Mouse (Mus musculus) kidney, postnatal 14 days (tissue): Measurements from ENCODE around the gene Gm20388.
A peak's percentile ranks its signal among the peaks of the same experiment; 100 is the strongest.

ENCODE experiments used
- DNase-seq: peaks from one replicate; pipeline ENCODE4 v3.0.0; 2022; ENCODE audit warnings: mixed read lengths

Gene Gm20388

GRCm38 (mm10) chr8:123348237-123348843 lies 3437.7 kb downstream of the Gm20388 start:
- DNase-seq, result peak; percentile 93

- no peak for DNase-seq
These were observed 3438.4 kb downstream of the Gm20388 start for GRCm38 (mm10) chr8:123349073-123349472.

- DNase-seq, result no peak
These were observed 3441.5 kb downstream of the Gm20388 start for GRCm38 (mm10) chr8:123352118-123352517.

DNA sequence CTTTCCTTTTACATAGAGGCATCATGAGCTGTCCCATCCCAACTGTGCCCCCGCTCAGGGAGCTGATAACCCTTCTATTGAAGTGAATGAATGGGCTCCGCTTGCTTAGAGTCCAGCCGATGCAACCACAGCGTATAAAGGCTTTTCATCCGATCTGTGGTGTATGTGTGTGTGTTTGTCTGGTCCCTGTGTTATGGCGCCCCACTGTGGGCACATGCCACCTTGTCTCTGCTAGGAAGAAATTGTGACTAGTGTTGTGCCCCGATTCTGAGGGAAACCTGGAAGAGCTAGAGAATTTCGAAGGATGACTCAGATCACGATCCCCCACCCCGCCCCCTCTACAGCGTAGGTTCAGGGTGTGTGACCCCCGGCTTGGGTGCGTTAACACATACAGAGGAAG lies 3442.1 kb downstream of the Gm20388 start:
- peak; percentile 78 for DNase-seq

- no peak for DNase-seq
These were observed 3442.6 kb downstream of the Gm20388 start for GRCm38 (mm10) chr8:123353216-123353615.

DNA sequence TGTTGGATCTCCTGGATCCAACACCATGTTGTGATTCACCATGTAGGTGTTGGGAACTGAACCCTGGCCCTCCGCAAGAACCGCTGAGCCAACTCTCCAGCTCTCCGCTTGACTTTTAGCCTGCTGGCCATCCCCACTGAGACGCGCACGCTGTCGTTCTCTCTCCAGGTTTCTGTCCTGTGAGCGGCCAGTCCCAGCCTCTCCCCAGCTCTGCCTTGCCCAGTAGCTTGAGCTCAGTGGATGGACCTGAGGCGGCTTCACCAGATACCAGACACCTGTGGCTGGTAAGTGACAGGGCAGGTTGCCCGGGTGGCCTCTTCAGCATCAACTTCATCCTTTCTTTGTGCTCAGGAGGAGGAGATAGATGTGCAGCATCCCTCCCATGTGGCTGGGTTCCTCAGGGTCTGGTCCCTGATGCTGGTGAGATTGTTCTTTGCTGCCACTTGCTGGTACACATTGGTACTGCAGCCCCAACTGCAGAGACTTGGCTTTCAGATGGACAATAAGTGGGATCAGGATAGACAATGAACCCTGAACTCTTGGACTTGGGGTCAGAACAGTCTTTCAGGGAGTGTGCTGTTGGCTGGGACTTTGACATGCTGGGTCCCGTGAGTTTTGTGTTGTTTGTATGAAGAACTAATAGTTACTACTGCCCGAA lies 3450.6 kb downstream of the Gm20388 start:
- DNase-seq, result peak; percentile 86

DNA sequence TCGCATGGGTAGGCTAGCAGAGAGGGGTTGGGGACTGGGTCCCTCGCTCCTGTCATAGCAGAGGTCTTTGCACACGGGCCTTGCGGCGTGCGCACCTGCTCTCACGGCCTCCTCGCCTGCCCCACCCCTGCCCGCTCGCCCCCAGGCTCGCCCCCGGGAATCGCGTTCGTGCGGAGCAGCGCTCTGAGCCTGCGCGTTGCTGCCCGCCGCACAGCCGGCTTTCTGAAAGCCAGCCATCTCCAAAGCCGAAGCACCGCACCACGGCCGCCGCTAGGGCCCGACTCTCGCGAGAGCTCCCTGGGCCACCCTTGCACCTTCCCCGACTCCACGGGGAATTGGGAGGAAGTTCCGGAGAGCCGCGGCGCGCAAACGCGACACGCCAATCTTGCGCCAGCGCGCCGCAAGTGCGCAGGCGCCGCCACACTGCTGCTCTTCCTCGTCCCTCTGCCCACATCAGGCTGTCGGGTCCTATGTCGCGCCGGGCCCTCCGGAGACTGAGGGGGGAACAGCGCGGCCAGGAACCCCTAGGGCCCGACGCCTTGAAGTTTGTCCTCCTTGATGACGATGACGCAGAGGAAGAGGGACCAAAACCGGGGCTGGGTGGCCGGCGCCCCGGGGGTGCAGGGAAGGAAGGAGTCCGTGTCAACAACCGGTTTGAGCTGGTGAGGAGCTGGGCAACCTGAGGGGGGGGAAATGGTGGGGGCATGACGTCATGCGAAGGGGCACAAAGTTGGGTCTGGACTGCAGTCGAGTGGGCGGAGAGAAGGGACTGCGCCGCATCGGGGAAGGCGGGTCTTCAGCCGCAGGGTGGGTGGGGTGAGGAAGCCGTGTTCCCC lies 3463.0 kb downstream of the Gm20388 start, which contains the start of gene Tcf25:
Gene Tcf25 (plus strand): TSS at position 351 of the 836 bp plus-strand sequence.
- peak; percentile 96 for DNase-seq

DNA sequence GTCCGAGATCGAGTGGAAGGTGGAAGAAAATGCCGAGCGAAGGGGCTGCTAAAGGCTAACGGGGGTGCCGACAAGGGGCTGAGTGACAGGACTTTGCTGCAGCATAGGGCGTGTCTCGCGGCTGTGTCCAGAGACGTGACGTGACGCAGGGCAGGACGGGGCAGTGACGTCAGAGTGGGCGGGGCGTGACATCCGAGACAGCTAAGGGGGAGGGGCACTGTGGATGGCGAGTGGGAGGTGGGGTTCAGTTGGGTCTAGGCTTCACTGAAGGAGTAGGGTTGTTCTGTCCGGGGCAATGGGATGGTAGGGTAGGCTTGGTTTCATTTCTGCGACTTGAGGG lies 3463.6 kb downstream of the Gm20388 start:
- peak; percentile 96 for DNase-seq

DNA sequence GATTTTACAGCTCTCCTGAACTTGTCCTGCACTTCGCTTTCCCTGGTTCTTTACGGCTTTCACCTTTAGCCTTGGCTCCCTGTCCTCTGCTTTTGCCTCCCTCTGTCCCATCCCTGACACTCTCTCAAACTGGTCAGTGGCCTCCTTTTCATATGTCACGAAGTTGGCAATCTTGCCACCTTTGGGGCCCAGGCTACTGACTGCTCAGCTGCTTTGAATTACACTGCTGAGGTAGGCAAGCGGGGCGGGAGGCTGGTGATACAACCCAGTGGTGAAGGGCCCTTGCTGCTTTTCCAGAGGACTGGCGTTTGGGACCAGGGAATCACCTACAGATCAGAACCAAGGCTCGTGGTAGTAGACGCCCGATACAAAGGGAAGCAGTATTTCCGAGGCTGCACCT lies 3465.1 kb downstream of the Gm20388 start:
- DNase-seq, result no peak

- DNase-seq, result no peak
These were observed 3465.5 kb downstream of the Gm20388 start for GRCm38 (mm10) chr8:123376106-123376505.

DNA sequence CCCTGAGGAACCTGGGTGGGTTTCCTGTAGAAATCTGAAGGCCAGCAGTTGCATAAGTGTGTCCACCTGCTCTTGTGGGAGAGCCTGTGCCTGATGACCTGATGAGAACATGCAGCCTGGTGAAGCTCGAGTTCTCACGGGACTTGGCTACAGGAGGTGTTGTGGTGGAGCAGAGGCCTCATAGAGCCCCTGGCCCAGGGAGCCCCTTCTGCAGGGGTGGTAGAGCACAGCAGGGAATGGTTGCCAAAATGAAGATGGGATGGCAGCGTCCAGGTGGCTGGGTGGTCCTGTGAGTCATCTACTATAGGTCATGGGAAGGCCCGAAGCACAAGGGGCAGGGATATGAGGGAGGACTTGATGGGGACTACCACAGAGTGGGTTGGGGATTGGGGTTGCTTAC lies 3471.1 kb downstream of the Gm20388 start:
- no peak for DNase-seq

- DNase-seq, result peak; percentile 28
These were observed 3471.9 kb downstream of the Gm20388 start for GRCm38 (mm10) chr8:123382516-123382915.

- peak; percentile 22 for DNase-seq
These were observed 3474.4 kb downstream of the Gm20388 start for GRCm38 (mm10) chr8:123384883-123385540.

- no peak for DNase-seq
These were observed 3476.4 kb downstream of the Gm20388 start for GRCm38 (mm10) chr8:123387041-123387440.

DNA sequence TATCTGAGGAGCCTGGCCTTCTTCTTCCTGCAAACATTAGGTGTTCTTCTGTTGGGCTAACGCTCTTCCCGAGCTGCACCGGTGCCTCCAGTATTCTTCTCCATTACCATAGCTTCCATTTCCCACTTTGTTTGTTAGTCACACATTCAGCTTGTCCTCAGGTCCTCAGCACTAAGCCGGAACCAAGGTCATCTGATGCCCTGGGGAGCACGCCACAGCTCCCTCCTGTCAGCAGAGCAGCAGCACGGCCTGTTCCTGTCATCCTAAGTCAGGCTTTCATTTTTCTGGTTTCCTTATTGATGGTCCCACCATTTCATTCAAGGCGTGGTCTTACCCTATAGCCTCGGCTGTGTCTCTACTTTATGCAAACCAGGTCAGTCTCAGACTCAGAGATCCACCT lies 3477.2 kb downstream of the Gm20388 start:
- no peak for DNase-seq

DNA sequence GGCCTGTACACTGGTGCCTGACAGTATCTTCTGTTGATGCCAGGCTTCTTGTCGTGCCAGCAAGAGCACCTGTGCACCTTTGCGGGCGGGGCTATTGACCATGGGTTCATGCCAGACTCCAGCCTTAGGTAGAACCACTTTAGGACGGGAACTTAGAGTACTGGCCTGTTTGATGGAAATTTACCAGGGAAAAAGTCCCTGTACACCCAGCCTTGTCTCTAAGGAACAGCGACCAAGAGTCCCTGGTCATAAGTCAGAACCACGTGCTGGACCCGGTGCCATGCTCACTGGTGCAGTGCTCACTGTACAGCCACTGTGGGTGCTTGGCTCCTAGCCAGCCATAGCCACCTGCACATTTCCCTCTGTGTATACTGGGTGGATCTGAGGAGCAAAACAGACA lies 3478.4 kb downstream of the Gm20388 start:
- peak; percentile 46 for DNase-seq

- no peak for DNase-seq
These were observed 3487.7 kb downstream of the Gm20388 start for GRCm38 (mm10) chr8:123398308-123398707.

- DNase-seq, result no peak
These were observed 3491.3 kb downstream of the Gm20388 start for GRCm38 (mm10) chr8:123401936-123402335.

DNA sequence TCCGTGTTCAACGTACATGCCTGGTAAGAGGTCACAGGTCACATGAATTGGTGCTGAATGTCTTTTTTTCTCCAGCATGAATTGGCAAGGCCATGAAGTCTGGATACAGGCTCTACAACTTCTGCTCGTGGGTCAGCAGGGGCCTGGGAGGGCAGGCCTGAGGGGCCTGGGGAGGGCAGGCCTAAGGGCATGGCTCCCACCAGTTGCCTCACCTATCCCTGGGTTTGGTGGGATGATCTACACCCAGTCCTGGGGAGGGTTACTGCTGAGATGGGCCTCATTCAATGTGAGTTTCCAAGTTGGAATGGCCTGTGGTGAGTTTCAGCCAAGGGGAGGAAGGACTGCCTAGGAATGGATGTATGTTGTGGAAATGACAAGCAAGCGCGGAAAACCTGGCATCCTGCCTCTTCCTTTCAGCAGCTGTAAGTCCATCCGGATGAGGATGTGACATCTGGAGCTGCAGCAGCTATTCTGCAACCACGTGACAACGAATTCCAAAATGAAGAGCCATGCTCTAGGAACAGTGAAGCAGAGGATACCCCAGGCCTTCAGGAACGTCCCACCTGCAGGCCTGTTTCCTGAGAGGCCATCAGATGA lies 3492.2 kb downstream of the Gm20388 start:
- DNase-seq, result no peak

DNA sequence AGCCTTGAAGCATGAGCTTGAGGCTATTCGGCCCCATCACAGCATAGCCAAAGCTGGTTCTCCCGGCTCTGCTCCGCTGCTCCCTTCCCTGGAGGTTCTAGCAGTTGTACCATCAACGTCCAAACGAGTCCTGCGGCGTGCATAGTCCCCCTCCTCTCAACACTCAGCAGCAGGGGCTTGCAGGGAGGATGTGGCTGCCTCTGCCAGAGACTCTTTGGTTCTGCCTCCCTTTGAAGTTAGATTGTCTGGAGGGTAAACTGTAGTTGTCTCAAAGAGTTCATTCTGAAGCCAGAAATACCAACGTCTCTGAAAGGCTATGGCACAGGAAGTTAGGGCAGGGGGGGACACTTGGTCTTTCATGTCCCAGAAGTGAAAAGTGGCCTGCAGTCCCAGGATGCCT lies 3493.9 kb downstream of the Gm20388 start:
- DNase-seq, result no peak

DNA sequence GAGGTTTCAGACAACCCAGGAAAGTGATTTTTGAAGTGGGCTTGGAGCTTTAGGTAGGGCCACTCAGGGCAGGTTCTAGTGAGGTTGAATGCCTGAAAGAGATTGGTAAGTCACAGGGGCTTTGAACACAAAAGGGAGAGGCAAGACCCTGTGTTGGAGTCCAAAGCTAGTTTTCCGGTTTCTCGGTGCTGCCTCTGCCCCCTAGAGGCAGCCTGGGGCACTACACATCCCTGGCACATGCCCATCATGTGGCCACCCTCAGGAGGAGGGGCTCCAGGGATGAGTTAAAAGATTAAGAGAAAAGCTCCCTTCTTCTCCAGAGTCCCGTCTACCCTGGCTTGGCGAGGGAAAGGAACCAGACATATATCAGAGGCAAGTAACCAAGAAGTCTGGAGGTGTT lies 3496.1 kb downstream of the Gm20388 start, which contains the start of gene Mc1r:
Gene Mc1r (plus strand): TSS at position 322 of the 400 bp plus-strand sequence.
- peak; percentile 62 for DNase-seq

GRCm38 (mm10) chr8:123407612-123408011 lies 3497.0 kb downstream of the Gm20388 start:
- no peak for DNase-seq
